Mouse (Mus musculus) liver, embryonic 14.5 days (tissue): ENCODE measurements around the gene Cstl1. TPM values are rescaled to one million over a fixed set of nuclear protein-coding genes. Genes with fewer than 3 reads are reported as not detected.
A peak's percentile ranks its signal among the peaks of the same experiment; 100 is the strongest.

Experiments used
- ATAC-seq: fragments of 200-750 bp; cut with Nextera tagmentation; 2 replicates; pipeline ENCODE4 v1.8.0; 2017; ENCODE audit warnings: moderate number of reproducible peaks, mild to moderate bottlenecking, moderate library complexity; ENCODE audit not compliant: insufficient read depth
- DNase-seq, 3 experiments: peaks; one replicate each; pipeline ENCODE4 v3.0.0-alpha.2; 2012 to 2013; ENCODE audit warnings: low read depth in 3 of 3, low spot score in 3 of 3
- H3K27ac ChIP-seq: fragments of 300-500 bp; sonication (generic); 2 replicates; pipeline ENCODE4 v1.5.1; 2014; ENCODE audit warnings: moderate library complexity, mild to moderate bottlenecking, control low read depth, inconsistent platforms
- H3K27me3 ChIP-seq: fragments of 300-500 bp; sonication (generic); 2 replicates; pipeline ENCODE4 v1.6.1; 2014; ENCODE audit warnings: mild to moderate bottlenecking, low read length, moderate library complexity; ENCODE audit not compliant: control insufficient read depth, insufficient read depth
- H3K36me3 ChIP-seq: fragments of 300-500 bp; sonication (generic); replicated peaks from 2 replicates; pipeline ENCODE4 v1.6.1; 2014; ENCODE audit warnings: low read depth; ENCODE audit not compliant: control insufficient read depth, insufficient read depth
- H3K4me1 ChIP-seq, 2 experiments: fragments of 200-500 bp in 1 of 2; fragments of 300-500 bp in 1 of 2; sonication (generic) in 1 of 2; replicated peaks; 2 replicates each; pipeline ENCODE4 v1.6.1; 2012 to 2014; ENCODE audit warnings: antibody characterized with exemption in 1 of 2, inconsistent platforms in 1 of 2, low read length in 1 of 2; ENCODE audit not compliant: control insufficient read depth in 2 of 2, insufficient read depth in 2 of 2
- H3K4me2 ChIP-seq: fragments of 300-500 bp; sonication (generic); 2 replicates; pipeline ENCODE4 v1.6.1; 2014; ENCODE audit warnings: low read depth, mild to moderate bottlenecking, control low read depth, moderate library complexity
- H3K4me3 ChIP-seq, 2 experiments: fragments of 200-500 bp in 1 of 2; fragments of 300-500 bp in 1 of 2; sonication (generic) in 1 of 2; 2 replicates each; pipeline ENCODE4 v1.5.1; 2012 to 2014; ENCODE audit warnings: low read depth in 2 of 2, low read length in 2 of 2, mild to moderate bottlenecking in 2 of 2, control low read depth in 1 of 2, inconsistent platforms in 1 of 2, moderate library complexity in 1 of 2; ENCODE audit not compliant: insufficient read depth in 1 of 2
- H3K9ac ChIP-seq: fragments of 300-500 bp; sonication (generic); replicated peaks from 2 replicates; pipeline ENCODE4 v1.6.1; 2014; ENCODE audit warnings: mild to moderate bottlenecking, control low read depth, moderate library complexity
- H3K9me3 ChIP-seq: fragments of 300-500 bp; sonication (generic); 2 replicates; pipeline ENCODE4 v1.6.1; 2016; ENCODE audit warnings: low read length, mixed read lengths; ENCODE audit not compliant: control insufficient read depth
- CTCF ChIP-seq: IDR thresholded peaks from 2 replicates; pipeline ENCODE4 v1.5.1; 2016; ENCODE audit warnings: antibody characterized with exemption, low read depth, control low read depth
- EP300 ChIP-seq: IDR thresholded peaks from 2 replicates; pipeline ENCODE4 v1.6.1; 2016; ENCODE audit warnings: antibody characterized with exemption, low read depth
- WGBS: fragments of 180-500 bp; shearing (Covaris S2); extraction: QIAGEN DNeasy Blood & Tissue Kit; methylation state at CpG from one replicate; pipeline ENCODE4 v1.1.7; 2014; ENCODE audit not compliant: insufficient replicate concordance; 5-methylcytosine and 5-hydroxymethylcytosine counted together
- polyA plus RNA-seq, 2 experiments: library from polyadenylated mRNA; depleted of rRNA in 1 of 2; stranded (reverse) in 1 of 2; unstranded in 1 of 2; fragments of >200 nt; fragmentation: Nextera tagmentation in 1 of 2; extraction: Ambion mirVana in 1 of 2; gene quantifications; 2 replicates each; pipeline versions ENCODE4 v1.2.1 to v1.2.3; 2012 to 2014

Gene Cstl1
- polyA plus RNA-seq (2012; rRNA removed): not detected in 2 replicates
- polyA plus RNA-seq (2014; fragmentation: Nextera tagmentation; extraction: Ambion mirVana): not detected in 2 replicates

- 60% methylated on average over 1 of the region's 1 CpGs for WGBS
- ATAC-seq: no peak
- Histone ChIP-seq H3K9me3 (no peaks in the 10 kb centered on the region), H3K27ac (no peak within 1 kb of the TSS), H3K4me3 (no peak within 1 kb of the TSS), H3K4me1 (no peaks in the 10 kb centered on the region), H3K9ac (no peak within 1 kb of the TSS), H3K4me2 (no peak within 1 kb of the TSS), H3K36me3 (no peaks in the 10 kb centered on the region), H3K27me3 (no peaks in the 10 kb centered on the region)
- no peak for DNase-seq
- no peak for TF ChIP-seq CTCF
- TF ChIP-seq EP300: no peak
Observed at GRCm38 (mm10) chr2:148750058-148750457, at the start of gene Cstl1. Gene Cstl1, plus strand, starts transcription at chr2:148750358.

- Histone ChIP-seq H3K27ac (no peak overlapping the region), H3K9me3 (no peaks in the 10 kb centered on the region), H3K4me2 (no peak overlapping the region), H3K36me3 (no peaks in the 10 kb centered on the region), H3K4me1 (no peaks in the 10 kb centered on the region), H3K27me3 (no peaks in the 10 kb centered on the region), H3K9ac (no peak overlapping the region), H3K4me3 (no peak overlapping the region)
- WGBS: 72% methylated on average over 15 of the region's 15 CpGs
- DNase-seq: peak in 1 of 3 experiments; percentile 16
- no peak for ATAC-seq
- TF ChIP-seq CTCF: peak; percentile 52
- no peak for TF ChIP-seq EP300
Observed at GRCm38 (mm10) chr2:148706409-148707201, 43.6 kb upstream of the Cstl1 start.

GRCm38 (mm10) chr2:148707202-148707530 is 43.0 kb upstream of the Cstl1 start:
- Histone ChIP-seq H3K9me3 (no peaks in the 10 kb centered on the region), H3K4me3 (no peak overlapping the region)
- TF ChIP-seq CTCF (no peak), EP300 (no peak)

GRCm38 (mm10) chr2:148712326-148712725 is 37.8 kb upstream of the Cstl1 start:
- 66% methylated on average over 3 of the region's 3 CpGs for WGBS
- H3K27me3 ChIP-seq: no peaks in the 10 kb centered on the region

More at GRCm38 (mm10) chr2:148707202-148707530, 43.0 kb upstream of the Cstl1 start:
- Histone ChIP-seq H3K4me2 (no peak overlapping the region), H3K36me3 (no peaks in the 10 kb centered on the region), H3K4me1 (no peaks in the 10 kb centered on the region), H3K27me3 (no peaks in the 10 kb centered on the region), H3K27ac (no peak overlapping the region), H3K9ac (no peak overlapping the region)
- WGBS: 58% methylated on average over 6 of the region's 6 CpGs
- ATAC-seq (no peak), DNase-seq (no peak)

GRCm38 (mm10) chr2:148717072-148717471 is 33.1 kb upstream of the Cstl1 start:
- no peak overlapping the region for H3K27ac ChIP-seq
- H3K4me3 ChIP-seq: no peak overlapping the region
- 58% methylated on average over 2 of the region's 2 CpGs for WGBS
- H3K9me3 ChIP-seq: no peaks in the 10 kb centered on the region
- DNase-seq: no peak
- no peak overlapping the region for H3K9ac ChIP-seq
- no peak overlapping the region for H3K4me2 ChIP-seq
- TF ChIP-seq EP300 (no peak), CTCF (no peak)
- H3K4me1 ChIP-seq: no peaks in the 10 kb centered on the region
- no peak for ATAC-seq
- H3K27me3 ChIP-seq: no peaks in the 10 kb centered on the region
- H3K36me3 ChIP-seq: no peaks in the 10 kb centered on the region

More at GRCm38 (mm10) chr2:148712326-148712725, 37.8 kb upstream of the Cstl1 start:
- Histone ChIP-seq H3K4me1 (no peaks in the 10 kb centered on the region), H3K36me3 (no peaks in the 10 kb centered on the region), H3K4me3 (no peak overlapping the region), H3K4me2 (no peak overlapping the region), H3K9ac (no peak overlapping the region), H3K9me3 (no peaks in the 10 kb centered on the region), H3K27ac (no peak overlapping the region)
- no peak for TF ChIP-seq EP300
- no peak for TF ChIP-seq CTCF
- no peak for ATAC-seq
- no peak for DNase-seq
